Mouse (Mus musculus): ENCODE measurements around the gene Srr. TPM values are rescaled to one million over a fixed set of nuclear protein-coding genes. Genes with fewer than 3 reads are reported as not detected.
A peak's percentile ranks its signal among the peaks of the same experiment; 100 is the strongest.

Srr gene
- polyA plus RNA-seq, 1 experiment from 2014 or later = 29.2 TPM

DNA sequence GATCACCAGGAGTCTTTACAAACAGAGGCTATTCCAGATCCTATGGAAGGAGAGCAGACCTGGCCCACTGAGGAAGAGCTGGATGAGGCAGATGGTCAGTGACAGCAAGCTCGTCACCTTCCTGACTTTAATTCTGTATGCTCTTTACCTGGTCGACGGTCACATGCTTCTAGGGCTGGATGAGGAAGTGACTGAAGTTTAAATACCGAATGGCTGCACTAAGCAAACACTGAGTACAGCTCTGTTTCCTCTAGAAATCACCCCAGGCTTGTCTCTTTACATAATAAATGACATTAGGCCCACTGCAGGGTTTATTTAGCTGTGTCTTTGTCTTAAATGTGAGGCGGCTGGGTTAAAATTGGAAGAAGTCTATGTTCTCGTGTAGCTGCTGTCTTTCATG, 24.2 kb downstream of the Srr start:
- 88% methylated on average over 6 of the region's 6 CpGs for WGBS
- no peak overlapping the region for H3K9ac ChIP-seq (replicated peaks; ENCODE audit: low read length)
- no peak overlapping the region for H3K4me3 ChIP-seq (ENCODE audit: low read depth, low read length)
- H3K27ac ChIP-seq (replicated peaks; ENCODE audit: low read depth, low read length) = no peak overlapping the region
- no peaks in the 10 kb centered on the region for H3K9me3 ChIP-seq (replicated peaks; ENCODE audit: control insufficient read depth, low read length)
- no peaks in the 10 kb centered on the region for H3K27me3 ChIP-seq (ENCODE audit: control insufficient read depth, insufficient read depth, low read length)
- H3K36me3 ChIP-seq (replicated peaks; ENCODE audit: control insufficient read depth, insufficient read depth, low read depth, low read length) = peaks cover 3% of the 10 kb centered on the region
- ATAC-seq (replicated peaks; ENCODE audit: insufficient number of reproducible peaks, low FRiP score, low TSS enrichment, low read depth) (no peak), DNase-seq (ENCODE audit: low spot score) (no peak)
- H3K4me2 ChIP-seq (ENCODE audit: low read depth, low read length) = no peak overlapping the region
- H3K4me1 ChIP-seq (ENCODE audit: control insufficient read depth, insufficient read depth, low read length) = no peaks in the 10 kb centered on the region

DNA sequence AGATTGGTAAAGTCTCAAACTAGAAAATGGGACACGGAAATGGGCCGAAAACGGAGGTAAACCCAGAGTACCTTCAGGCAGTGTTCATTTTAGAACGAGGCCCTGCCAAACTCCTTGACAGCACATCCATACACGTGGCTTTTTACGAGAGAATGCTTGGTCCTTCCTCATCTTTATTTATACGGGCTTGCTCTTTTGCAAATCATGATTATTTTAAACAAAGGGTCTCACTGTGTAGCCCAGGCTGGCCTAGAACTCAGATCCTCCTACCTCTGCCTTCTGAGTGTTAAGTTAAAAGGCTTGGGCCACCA, 27.3 kb downstream of the Srr start:
- H3K27me3 ChIP-seq (ENCODE audit: control insufficient read depth, insufficient read depth, low read length) = no peaks in the 10 kb centered on the region
- ATAC-seq (replicated peaks; ENCODE audit: insufficient number of reproducible peaks, low FRiP score, low TSS enrichment, low read depth) (no peak), DNase-seq (ENCODE audit: low spot score) (no peak)
- 0 out of 2 replicates have a peak overlapping the region, but pooled peaks have one; percentile 25 for H3K27ac ChIP-seq (replicated peaks; ENCODE audit: low read depth, low read length)
- H3K4me2 ChIP-seq (ENCODE audit: low read depth, low read length) = peak overlapping the region; percentile 69
- 0% methylated on average over 7 of the region's 7 CpGs for WGBS
- H3K9me3 ChIP-seq (replicated peaks; ENCODE audit: control insufficient read depth, low read length) = no peaks in the 10 kb centered on the region
- no peaks in the 10 kb centered on the region for H3K4me1 ChIP-seq (ENCODE audit: control insufficient read depth, insufficient read depth, low read length)
- H3K9ac ChIP-seq (replicated peaks; ENCODE audit: low read length) = peak overlapping the region; percentile 82
- H3K4me3 ChIP-seq (ENCODE audit: low read depth, low read length) = peak overlapping the region; percentile 72
- H3K36me3 ChIP-seq (replicated peaks; ENCODE audit: control insufficient read depth, insufficient read depth, low read depth, low read length) = peaks cover 3% of the 10 kb centered on the region

DNA sequence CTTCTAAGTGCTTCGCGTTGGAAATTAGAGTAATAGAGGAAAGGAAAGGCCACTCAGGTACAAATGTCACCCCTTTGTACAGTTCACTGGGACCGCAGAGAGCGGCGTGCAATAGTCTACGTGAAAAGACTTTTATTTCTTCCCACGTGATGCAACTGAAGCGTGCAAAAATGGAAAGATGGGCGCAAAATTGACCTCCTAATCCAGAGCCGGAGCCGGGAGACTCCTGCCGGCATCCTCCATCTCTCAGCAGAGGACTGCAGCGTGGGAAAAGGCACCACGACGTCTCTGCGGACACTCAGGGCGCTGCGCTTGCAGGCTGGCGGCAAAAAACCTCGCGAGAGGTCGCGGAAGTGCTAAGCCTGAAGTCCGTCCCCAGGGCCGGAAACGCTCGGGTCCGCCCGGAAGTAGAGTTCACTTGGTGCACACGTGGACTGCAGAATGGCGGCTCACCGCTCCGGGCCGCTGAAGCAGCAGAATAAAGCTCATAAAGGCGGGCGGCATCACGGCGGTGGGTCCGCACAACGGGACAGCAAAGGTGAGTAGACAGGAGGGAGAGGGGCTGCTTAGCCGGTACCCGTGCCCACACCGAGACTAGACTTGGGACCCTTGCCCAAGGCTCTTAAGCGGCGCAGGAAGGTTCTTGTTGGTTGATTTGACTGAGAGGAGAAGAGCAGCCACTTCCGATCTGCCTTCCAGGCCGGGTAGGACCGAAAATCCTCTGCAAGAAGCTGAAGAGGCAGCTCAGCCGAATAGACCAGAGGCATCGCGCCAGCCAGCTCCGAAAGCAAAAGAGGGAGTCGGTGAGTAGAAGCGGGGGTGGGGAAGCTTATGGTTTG, 27.9 kb downstream of the Srr start, which contains the start of gene Tsr1:
Gene Tsr1 (plus strand): TSS at position 394 of the 839 bp plus-strand sequence.
- Histone ChIP-seq H3K27ac (replicated peaks; ENCODE audit: low read depth, low read length) (0 out of 2 replicates have a peak within 1 kb of the TSS, but pooled peaks have one; percentile 49), H3K9ac (replicated peaks; ENCODE audit: low read length) (peak within 1 kb of the TSS; percentile 82), H3K4me1 (ENCODE audit: control insufficient read depth, insufficient read depth, low read length) (no peaks in the 10 kb centered on the region), H3K27me3 (ENCODE audit: control insufficient read depth, insufficient read depth, low read length) (no peaks in the 10 kb centered on the region), H3K4me2 (ENCODE audit: low read depth, low read length) (peak within 1 kb of the TSS; percentile 69), H3K9me3 (replicated peaks; ENCODE audit: control insufficient read depth, low read length) (no peaks in the 10 kb centered on the region), H3K4me3 (ENCODE audit: low read depth, low read length) (peak within 1 kb of the TSS; percentile 72), H3K36me3 (replicated peaks; ENCODE audit: control insufficient read depth, insufficient read depth, low read depth, low read length) (peaks cover 3% of the 10 kb centered on the region)
- WGBS = under 1% methylated on average over 54 of the region's 54 CpGs
- ATAC-seq (replicated peaks; ENCODE audit: insufficient number of reproducible peaks, low FRiP score, low TSS enrichment, low read depth) = peak; percentile 80
- DNase-seq (ENCODE audit: low spot score) = peak; percentile 94

DNA sequence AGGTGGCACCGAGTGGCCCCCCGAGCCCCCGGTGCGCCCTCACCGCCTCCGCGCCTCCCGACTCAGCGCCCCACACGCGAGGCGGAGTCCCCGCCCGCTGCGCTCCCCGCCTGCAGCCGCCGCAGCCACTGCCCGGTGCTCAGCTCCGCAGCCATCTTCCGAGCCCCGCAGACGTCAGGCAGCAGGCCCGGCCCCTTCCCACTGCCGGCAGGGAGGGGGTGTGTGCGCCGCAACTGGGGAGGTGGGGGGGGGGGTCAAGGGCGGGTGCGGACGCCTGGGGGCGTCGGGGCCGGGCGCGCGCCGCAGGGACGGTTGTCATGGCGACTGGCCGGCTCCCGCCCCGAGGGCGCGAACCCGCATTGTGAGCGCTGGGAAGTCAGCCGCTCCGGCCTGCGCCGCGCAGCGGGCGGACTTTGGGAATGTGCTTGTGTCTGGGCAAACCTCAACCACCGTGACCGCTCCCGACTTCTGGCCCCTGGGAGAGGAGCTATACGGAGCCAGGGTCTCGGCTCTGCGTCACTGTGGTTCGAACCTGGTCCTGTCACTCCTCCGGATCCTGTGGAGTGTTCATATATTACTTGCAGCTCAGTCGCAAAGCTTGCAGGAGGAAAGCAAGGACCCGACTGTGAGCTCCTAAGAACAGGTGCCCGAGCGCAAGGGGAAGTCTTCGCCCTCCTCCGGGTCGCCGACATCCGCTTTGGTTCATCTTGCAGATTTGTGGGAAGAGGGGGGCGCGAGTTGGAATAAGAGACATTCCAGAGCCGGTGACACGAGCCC, 28.7 kb downstream of the Srr start, which contains the start of gene Sgsm2:
Gene Sgsm2 (minus strand): TSS at position 160 of the 777 bp plus-strand sequence.
- peak within 1 kb of the TSS; percentile 82 for H3K9ac ChIP-seq (replicated peaks; ENCODE audit: low read length)
- H3K27ac ChIP-seq (replicated peaks; ENCODE audit: low read depth, low read length) = 0 out of 2 replicates have a peak within 1 kb of the TSS, but pooled peaks have one; percentile 49
- H3K36me3 ChIP-seq (replicated peaks; ENCODE audit: control insufficient read depth, insufficient read depth, low read depth, low read length) = peaks cover 3% of the 10 kb centered on the region
- H3K27me3 ChIP-seq (ENCODE audit: control insufficient read depth, insufficient read depth, low read length) = no peaks in the 10 kb centered on the region
- no peaks in the 10 kb centered on the region for H3K9me3 ChIP-seq (replicated peaks; ENCODE audit: control insufficient read depth, low read length)
- ATAC-seq (replicated peaks; ENCODE audit: insufficient number of reproducible peaks, low FRiP score, low TSS enrichment, low read depth) (peak; percentile 83), DNase-seq (ENCODE audit: low spot score) (peak; percentile 69)
- under 1% methylated on average over 71 of the region's 74 CpGs for WGBS
- H3K4me3 ChIP-seq (ENCODE audit: low read depth, low read length) = peak within 1 kb of the TSS; percentile 72
- H3K4me1 ChIP-seq (ENCODE audit: control insufficient read depth, insufficient read depth, low read length) = no peaks in the 10 kb centered on the region
- peak within 1 kb of the TSS; percentile 69 for H3K4me2 ChIP-seq (ENCODE audit: low read depth, low read length)

DNA sequence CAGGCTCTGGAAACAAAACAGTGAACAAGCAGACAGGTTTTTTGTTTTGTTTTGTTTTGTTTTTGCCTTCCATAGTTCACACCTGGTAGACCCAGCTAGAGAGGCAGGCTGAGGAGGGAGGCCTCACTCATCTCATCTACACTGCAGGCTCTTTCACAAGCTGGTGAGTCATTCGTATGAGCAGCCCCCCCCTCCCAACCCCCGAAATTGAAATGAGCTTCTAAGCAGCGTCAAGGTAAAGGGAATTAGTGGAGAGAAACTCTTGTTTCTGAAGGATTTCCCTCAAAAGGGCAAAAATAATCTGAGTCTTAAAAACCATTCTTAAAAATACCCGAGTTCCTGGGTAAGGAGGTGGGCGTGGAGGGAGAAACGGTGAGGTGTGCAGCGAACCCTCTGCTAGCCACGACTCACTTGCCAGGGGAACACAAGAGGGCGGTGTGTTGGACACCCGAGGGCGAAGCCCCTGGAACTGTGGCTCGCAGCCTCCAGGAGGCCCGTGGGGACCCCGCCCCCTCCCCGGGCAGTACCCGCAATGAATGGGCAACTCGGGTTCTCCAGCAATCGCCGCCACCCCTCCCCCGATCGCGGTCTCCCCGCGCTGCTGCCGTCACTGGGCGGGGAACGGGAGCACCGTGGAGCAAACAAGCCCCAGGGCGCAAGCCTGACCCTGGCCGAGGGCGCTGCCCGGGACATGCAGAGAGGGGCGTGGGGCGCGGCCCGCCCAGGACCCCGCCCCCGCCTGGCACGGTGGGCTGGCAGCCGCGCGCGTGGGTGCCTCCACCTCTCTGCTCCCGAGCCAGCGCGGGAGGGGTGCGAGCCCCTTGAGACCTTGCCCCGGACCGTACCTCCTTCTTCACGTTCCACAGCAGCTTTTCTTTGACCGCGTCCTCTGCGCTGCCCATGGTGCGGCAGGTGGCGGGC, 29.5 kb downstream of the Srr start:
- Histone ChIP-seq H3K9ac (replicated peaks; ENCODE audit: low read length) (peak overlapping the region; percentile 82), H3K4me3 (ENCODE audit: low read depth, low read length) (peak overlapping the region; percentile 72), H3K9me3 (replicated peaks; ENCODE audit: control insufficient read depth, low read length) (no peaks in the 10 kb centered on the region), H3K36me3 (replicated peaks; ENCODE audit: control insufficient read depth, insufficient read depth, low read depth, low read length) (peaks cover 3% of the 10 kb centered on the region), H3K4me2 (ENCODE audit: low read depth, low read length) (peak overlapping the region; percentile 69), H3K4me1 (ENCODE audit: control insufficient read depth, insufficient read depth, low read length) (no peaks in the 10 kb centered on the region), H3K27ac (replicated peaks; ENCODE audit: low read depth, low read length) (no peak overlapping the region), H3K27me3 (ENCODE audit: control insufficient read depth, insufficient read depth, low read length) (no peaks in the 10 kb centered on the region)
- ATAC-seq (replicated peaks; ENCODE audit: insufficient number of reproducible peaks, low FRiP score, low TSS enrichment, low read depth) (peak; percentile 70), DNase-seq (ENCODE audit: low spot score) (peak; percentile 58)
- WGBS = 1% methylated on average over 41 of the region's 55 CpGs

DNA sequence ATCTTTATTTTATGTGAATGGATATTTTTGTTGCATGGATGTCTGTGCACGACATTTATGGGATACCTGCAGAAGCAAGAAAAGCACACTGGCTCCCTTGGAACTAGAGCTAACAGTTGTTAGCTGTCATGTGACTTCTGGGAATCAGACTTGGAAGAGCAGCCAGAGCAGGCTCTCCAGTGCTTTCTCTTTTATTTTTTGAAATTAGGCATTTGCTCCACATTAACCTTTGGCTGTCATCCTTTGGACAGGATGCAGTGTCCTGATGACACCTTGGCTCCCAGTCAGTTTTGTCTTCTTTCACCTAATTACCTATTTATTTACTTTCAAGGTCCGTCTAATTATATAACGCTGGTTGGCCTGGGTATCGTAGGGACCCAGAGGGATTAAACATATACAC, 31.1 kb downstream of the Srr start:
- Histone ChIP-seq H3K36me3 (replicated peaks; ENCODE audit: control insufficient read depth, insufficient read depth, low read depth, low read length) (no peaks in the 10 kb centered on the region), H3K4me1 (ENCODE audit: control insufficient read depth, insufficient read depth, low read length) (no peaks in the 10 kb centered on the region), H3K27ac (replicated peaks; ENCODE audit: low read depth, low read length) (no peak overlapping the region), H3K4me2 (ENCODE audit: low read depth, low read length) (no peak overlapping the region), H3K27me3 (ENCODE audit: control insufficient read depth, insufficient read depth, low read length) (no peaks in the 10 kb centered on the region), H3K4me3 (ENCODE audit: low read depth, low read length) (no peak overlapping the region), H3K9ac (replicated peaks; ENCODE audit: low read length) (no peak overlapping the region), H3K9me3 (replicated peaks; ENCODE audit: control insufficient read depth, low read length) (no peaks in the 10 kb centered on the region)
- DNase-seq (ENCODE audit: low spot score) = no peak
- WGBS = 77% methylated on average over 4 of the region's 4 CpGs
- ATAC-seq (replicated peaks; ENCODE audit: insufficient number of reproducible peaks, low FRiP score, low TSS enrichment, low read depth) = no peak

DNA sequence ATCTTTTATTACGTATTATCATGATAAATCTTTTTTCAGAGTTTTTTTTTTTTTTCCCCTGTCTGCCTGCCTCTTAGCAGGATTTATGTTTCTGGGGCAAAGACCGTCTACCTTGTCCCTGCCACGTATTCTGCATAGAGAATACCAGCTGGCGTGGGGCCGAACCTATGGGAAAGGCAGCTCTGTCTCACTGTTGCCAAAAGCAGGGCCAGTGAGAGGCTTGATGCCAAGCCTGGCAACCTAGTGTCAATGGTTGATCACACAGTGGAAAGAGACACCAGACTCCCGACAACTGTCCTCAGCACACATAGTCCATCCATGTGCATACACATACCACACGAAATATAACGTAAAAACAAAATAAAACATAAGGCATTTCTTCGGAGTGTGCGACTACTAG, 42.6 kb downstream of the Srr start:
- H3K27me3 ChIP-seq (ENCODE audit: control insufficient read depth, insufficient read depth, low read length) = no peaks in the 10 kb centered on the region
- H3K36me3 ChIP-seq (replicated peaks; ENCODE audit: control insufficient read depth, insufficient read depth, low read depth, low read length) = no peaks in the 10 kb centered on the region
- no peak for ATAC-seq (replicated peaks; ENCODE audit: insufficient number of reproducible peaks, low FRiP score, low TSS enrichment, low read depth)
- no peak overlapping the region for H3K4me2 ChIP-seq (ENCODE audit: low read depth, low read length)
- H3K9me3 ChIP-seq (replicated peaks; ENCODE audit: control insufficient read depth, low read length) = no peaks in the 10 kb centered on the region
- no peaks in the 10 kb centered on the region for H3K4me1 ChIP-seq (ENCODE audit: control insufficient read depth, insufficient read depth, low read length)
- H3K9ac ChIP-seq (replicated peaks; ENCODE audit: low read length) = no peak overlapping the region
- H3K27ac ChIP-seq (replicated peaks; ENCODE audit: low read depth, low read length) = no peak overlapping the region
- DNase-seq (ENCODE audit: low spot score) = no peak
- H3K4me3 ChIP-seq (ENCODE audit: low read depth, low read length) = no peak overlapping the region
- WGBS = 93% methylated on average over 10 of the region's 10 CpGs

All from embryonic facial prominence, embryonic 11.5 days (tissue).